Mouse (Mus musculus) lung, postnatal 0 days (tissue): ENCODE data around the gene Nwd2. TPM values are rescaled to one million over a fixed set of nuclear protein-coding genes. Genes with fewer than 3 reads are reported as not detected.
A peak's percentile ranks its signal among the peaks of the same experiment; 100 is the strongest.

ENCODE experiments used
- ATAC-seq: fragments of 200-750 bp; cut with Nextera tagmentation; 2 replicates; pipeline ENCODE4 v1.8.0; 2017; ENCODE audit warnings: moderate library complexity
- DNase-seq: peaks from one replicate; pipeline ENCODE4 v3.0.0-alpha.2; 2016; ENCODE audit warnings: low spot score
- H3K27ac ChIP-seq: fragments of 300-500 bp; sonication (generic); 2 replicates; pipeline ENCODE4 v1.5.1; 2014; ENCODE audit warnings: antibody characterized with exemption, mild to moderate bottlenecking, low read length, mixed read lengths
- H3K27me3 ChIP-seq: fragments of 300-500 bp; sonication (generic); replicated peaks from 2 replicates; pipeline ENCODE4 v1.6.1; 2014; ENCODE audit warnings: low read length, mixed read lengths; ENCODE audit not compliant: insufficient read depth
- H3K36me3 ChIP-seq: fragments of 300-500 bp; sonication (generic); 2 replicates; pipeline ENCODE4 v1.6.1; 2014; ENCODE audit warnings: low read length, mixed read lengths; ENCODE audit not compliant: insufficient read depth
- H3K4me1 ChIP-seq: fragments of 300-500 bp; sonication (generic); 2 replicates; pipeline ENCODE4 v1.6.1; 2014; ENCODE audit warnings: antibody characterized with exemption, low read depth, low read length, mixed read lengths; ENCODE audit not compliant: insufficient read depth
- H3K4me2 ChIP-seq: fragments of 300-500 bp; sonication (generic); replicated peaks from 2 replicates; pipeline ENCODE4 v1.6.1; 2014; ENCODE audit warnings: low read depth, mild to moderate bottlenecking, low read length, moderate library complexity, mixed read lengths
- H3K4me3 ChIP-seq: fragments of 300-500 bp; sonication (generic); 2 replicates; pipeline ENCODE4 v1.5.1; 2014; ENCODE audit warnings: low read depth, low read length
- H3K9ac ChIP-seq: fragments of 300-500 bp; sonication (generic); replicated peaks from 2 replicates; pipeline ENCODE4 v1.6.1; 2014; ENCODE audit warnings: low read depth, mild to moderate bottlenecking
- H3K9me3 ChIP-seq: fragments of 300-500 bp; sonication (generic); 2 replicates; pipeline ENCODE4 v1.6.1; 2016; ENCODE audit warnings: low read length, mixed read lengths
- CTCF ChIP-seq: IDR thresholded peaks from 2 replicates; pipeline ENCODE4 v1.5.1; 2016; ENCODE audit warnings: antibody characterized with exemption, mild to moderate bottlenecking
- EP300 ChIP-seq: IDR thresholded peaks from 2 replicates; pipeline ENCODE4 v1.6.1; 2016; ENCODE audit warnings: antibody characterized with exemption, mild to moderate bottlenecking, control low read depth
- WGBS: fragments of 180-500 bp; shearing (Covaris S2); extraction: QIAGEN DNeasy Blood & Tissue Kit; methylation state at CpG from one replicate; pipeline ENCODE4 v1.1.7; 2014; 5-methylcytosine and 5-hydroxymethylcytosine counted together
- polyA plus RNA-seq: library from polyadenylated mRNA; unstranded; fragments of >200 nt; fragmentation: Nextera tagmentation; extraction: Ambion mirVana; gene quantifications from 2 replicates; pipeline ENCODE4 v1.2.1, GENCODE M21; 2015

Gene Nwd2
- polyA plus RNA-seq: 0.39 and 0.54 TPM in 2 replicates

- DNase-seq (no peak), ATAC-seq (no peak)
Observed at GRCm38 (mm10) chr5:63649070-63649532, at the start of gene Nwd2. Nwd2 (plus strand) TSS chr5:63649102.

GRCm38 (mm10) chr5:63607447-63607846, 41.5 kb upstream of the Nwd2 start:
- H3K9ac ChIP-seq: no peak overlapping the region
- H3K4me1 ChIP-seq: no peaks in the 10 kb centered on the region
- TF ChIP-seq CTCF: no peak
- no peak for TF ChIP-seq EP300
- no peak overlapping the region for H3K27ac ChIP-seq
- no peak for DNase-seq
- no peak overlapping the region for H3K4me3 ChIP-seq
- 66% methylated on average over 2 of the region's 2 CpGs for WGBS
- H3K9me3 ChIP-seq: no peaks in the 10 kb centered on the region
- no peaks in the 10 kb centered on the region for H3K36me3 ChIP-seq
- no peak overlapping the region for H3K4me2 ChIP-seq
- ATAC-seq: no peak
- H3K27me3 ChIP-seq: no peaks in the 10 kb centered on the region

More at GRCm38 (mm10) chr5:63649070-63649532, at the start of gene Nwd2:
- Histone ChIP-seq H3K4me1 (no peaks in the 10 kb centered on the region), H3K4me3 (peak within 1 kb of the TSS; percentile 20), H3K27ac (no peak within 1 kb of the TSS), H3K4me2 (peak within 1 kb of the TSS; percentile 43), H3K36me3 (no peaks in the 10 kb centered on the region), H3K9me3 (no peaks in the 10 kb centered on the region), H3K9ac (no peak within 1 kb of the TSS), H3K27me3 (peaks cover 19% of the 10 kb centered on the region; the same call in 1 of the 2 replicates)
- TF ChIP-seq EP300 (no peak), CTCF (no peak)
- 3% methylated on average over 24 of the region's 29 CpGs for WGBS

GRCm38 (mm10) chr5:63616792-63617668, 31.9 kb upstream of the Nwd2 start:
- Histone ChIP-seq H3K27ac (no peak overlapping the region), H3K4me1 (no peaks in the 10 kb centered on the region), H3K4me2 (no peak overlapping the region), H3K27me3 (no peaks in the 10 kb centered on the region), H3K9ac (no peak overlapping the region), H3K4me3 (no peak overlapping the region), H3K9me3 (no peaks in the 10 kb centered on the region), H3K36me3 (no peaks in the 10 kb centered on the region)
- ATAC-seq: no peak
- 59% methylated on average over 3 of the region's 3 CpGs for WGBS
- DNase-seq: no peak
- no peak for TF ChIP-seq EP300
- no peak for TF ChIP-seq CTCF

GRCm38 (mm10) chr5:63624123-63624522, 24.8 kb upstream of the Nwd2 start:
- no peak overlapping the region for H3K9ac ChIP-seq
- TF ChIP-seq CTCF: no peak
- TF ChIP-seq EP300: no peak
- no peaks in the 10 kb centered on the region for H3K27me3 ChIP-seq
- no peak for DNase-seq
- H3K9me3 ChIP-seq: no peaks in the 10 kb centered on the region
- no peak for ATAC-seq
- H3K27ac ChIP-seq: no peak overlapping the region
- WGBS: 60% methylated on average over 3 of the region's 3 CpGs
- H3K4me1 ChIP-seq: no peaks in the 10 kb centered on the region
- H3K4me2 ChIP-seq: no peak overlapping the region
- no peaks in the 10 kb centered on the region for H3K36me3 ChIP-seq
- no peak overlapping the region for H3K4me3 ChIP-seq

- no peak overlapping the region for H3K27ac ChIP-seq
- no peaks in the 10 kb centered on the region for H3K4me1 ChIP-seq
- DNase-seq (no peak), ATAC-seq (no peak)
- 88% methylated on average over 1 of the region's 1 CpGs for WGBS
- H3K9me3 ChIP-seq: no peaks in the 10 kb centered on the region
- H3K4me2 ChIP-seq: no peak overlapping the region
- no peak overlapping the region for H3K4me3 ChIP-seq
- H3K27me3 ChIP-seq: no peaks in the 10 kb centered on the region
- TF ChIP-seq CTCF: no peak
- TF ChIP-seq EP300: no peak
- H3K36me3 ChIP-seq: no peaks in the 10 kb centered on the region
- no peak overlapping the region for H3K9ac ChIP-seq
Observed at GRCm38 (mm10) chr5:63627832-63628530, 20.9 kb upstream of the Nwd2 start.

- WGBS: 58% methylated on average over 3 of the region's 3 CpGs
- Histone ChIP-seq H3K27ac (no peak overlapping the region), H3K4me2 (no peak overlapping the region), H3K36me3 (no peaks in the 10 kb centered on the region), H3K27me3 (no peaks in the 10 kb centered on the region), H3K9me3 (no peaks in the 10 kb centered on the region), H3K9ac (no peak overlapping the region), H3K4me3 (no peak overlapping the region), H3K4me1 (no peaks in the 10 kb centered on the region)
- ATAC-seq (no peak), DNase-seq (no peak)
- TF ChIP-seq EP300 (no peak), CTCF (no peak)
Observed at GRCm38 (mm10) chr5:63628531-63628871, 20.4 kb upstream of the Nwd2 start.
